ENCODE assay signal across 8 mouse cellular contexts in the genomic region with DNA sequence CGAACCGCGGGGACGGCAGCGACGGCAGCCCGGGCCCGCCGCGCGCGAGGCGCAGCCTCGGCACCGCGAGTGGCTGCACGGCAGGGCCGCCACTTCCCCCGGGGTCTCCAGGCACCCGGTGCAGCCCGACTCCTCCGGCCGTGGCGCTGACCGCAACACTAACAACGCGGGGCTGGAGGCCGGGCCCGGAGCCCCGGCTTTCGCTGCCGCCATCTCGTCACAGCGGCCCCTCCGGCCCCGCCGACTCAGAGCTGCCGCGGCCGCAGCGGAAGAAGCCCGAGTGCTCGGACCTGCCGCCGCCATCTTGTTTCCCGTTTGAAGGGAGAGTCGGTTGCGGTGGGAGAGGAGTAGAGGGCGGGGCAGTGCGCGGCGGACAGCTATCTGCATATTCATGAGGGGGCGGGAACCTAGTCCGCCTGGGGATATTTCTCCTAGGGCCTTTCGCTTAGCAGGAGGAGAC. TPM values are rescaled to one million over a fixed set of nuclear protein-coding genes. Genes with fewer than 3 reads are reported as not detected.
DNase-seq lines count a peak whose midpoint lies in the region; ATAC-seq and TF ChIP-seq lines count a peak whose summit lies in the region.

A gene (minus strand): TSS at position 317 of the 460 bp plus-strand sequence.

- peaks cover 2% of the 10 kb centered on the region; the same call in 1 of the 2 replicates for H3K4me1 ChIP-seq in brown adipose tissue, adult 24 weeks (ENCODE audit: control insufficient read depth, insufficient read depth, insufficient read length, low read length)
- H3K4me1 ChIP-seq in heart, embryonic 14.5 days (ENCODE audit: control insufficient read depth in 2 of 2, insufficient read depth in 2 of 2, low read length in 2 of 2): peaks cover 0 to 11% of the 10 kb centered on the region in 2 experiments; a peak in 3 of 4 replicates
- H3K4me1 ChIP-seq in liver, embryonic 14.5 days (replicated peaks; ENCODE audit: control insufficient read depth in 2 of 2, insufficient read depth in 2 of 2, low read length in 1 of 2): peaks cover 4 to 13% of the 10 kb centered on the region in 2 experiments; a peak in 2 of 4 replicates
- peaks cover 6% of the 10 kb centered on the region; the same call in 1 of the 2 replicates for H3K4me1 ChIP-seq in neural tube, embryonic 11.5 days (ENCODE audit: control insufficient read depth, insufficient read depth, low read length)
- H3K4me1 ChIP-seq in stomach, postnatal 0 days (replicated peaks; ENCODE audit: control insufficient read depth, insufficient read depth): no peaks in the 10 kb centered on the region

- no peaks in the 10 kb centered on the region for H3K9me3 ChIP-seq in heart, embryonic 14.5 days (ENCODE audit: control insufficient read depth, low read length)
- no peaks in the 10 kb centered on the region for H3K9me3 ChIP-seq in liver, embryonic 14.5 days (ENCODE audit: control insufficient read depth, low read length)
- no peaks in the 10 kb centered on the region for H3K9me3 ChIP-seq in neural tube, embryonic 11.5 days (ENCODE audit: control insufficient read depth, low read length)
- no peaks in the 10 kb centered on the region for H3K9me3 ChIP-seq in stomach, postnatal 0 days (ENCODE audit: control insufficient read depth, low read length)

- peak; percentile 93 for DNase-seq in CD4-positive, CD25-positive, alpha-beta regulatory T cell, adult 2 months (ENCODE audit: low read depth, low spot score)
- DNase-seq in fat pad, adult 2 months (ENCODE audit: extremely low read depth, low read depth, low spot score): peak; percentile 19
- peak; percentile 96 to 98 for DNase-seq in kidney, postnatal 25 days
- DNase-seq in liver, embryonic 14.5 days (ENCODE audit: low read depth in 3 of 3, low spot score in 3 of 3): peak; percentile 79 to 83 (median 81)
- peak; percentile 92 for DNase-seq in neural tube, embryonic 11.5 days (ENCODE audit: low spot score)
- peak; percentile 92 for DNase-seq in stomach, postnatal 0 days (ENCODE audit: low spot score)

- no peaks in the 10 kb centered on the region for H3K27me3 ChIP-seq in heart, embryonic 14.5 days (ENCODE audit: control insufficient read depth, insufficient read depth, low read length)
- no peaks in the 10 kb centered on the region for H3K27me3 ChIP-seq in liver, embryonic 14.5 days (ENCODE audit: control insufficient read depth, insufficient read depth, low read length)
- no peaks in the 10 kb centered on the region for H3K27me3 ChIP-seq in neural tube, embryonic 11.5 days (ENCODE audit: control insufficient read depth, insufficient read depth, low read length)
- H3K27me3 ChIP-seq in stomach, postnatal 0 days (ENCODE audit: control insufficient read depth, insufficient read depth, low read length): no peaks in the 10 kb centered on the region

- TF ChIP-seq CTCF in liver, embryonic 14.5 days (IDR thresholded peaks at IDR 0.05; ENCODE audit: low read depth): 0 out of 2 replicates have a peak, but pooled peaks have one; percentile 4
- peak; percentile 31; the same call in 1 of the 2 replicates for TF ChIP-seq CTCF in stomach, postnatal 0 days (IDR thresholded peaks at IDR 0.05; ENCODE audit: low read depth)

- TF ChIP-seq EP300 in liver, embryonic 14.5 days (IDR thresholded peaks at IDR 0.05; ENCODE audit: low read depth): no peak
- no peak for TF ChIP-seq EP300 in stomach, postnatal 0 days (optimal IDR thresholded peaks at IDR 0.05)

- H3K36me3 ChIP-seq in heart, embryonic 14.5 days (ENCODE audit: control insufficient read depth, insufficient read depth, low read length): no peaks in the 10 kb centered on the region
- H3K36me3 ChIP-seq in liver, embryonic 14.5 days (replicated peaks; ENCODE audit: control insufficient read depth, insufficient read depth, low read depth): no peaks in the 10 kb centered on the region
- H3K36me3 ChIP-seq in neural tube, embryonic 11.5 days (ENCODE audit: control insufficient read depth, insufficient read depth, low read length): no peaks in the 10 kb centered on the region
- H3K36me3 ChIP-seq in stomach, postnatal 0 days (ENCODE audit: control insufficient read depth, insufficient read depth, low read length): no peaks in the 10 kb centered on the region

- H3K4me2 ChIP-seq in heart, embryonic 14.5 days (ENCODE audit: low read length): peak within 1 kb of the TSS; percentile 74
- H3K4me2 ChIP-seq in liver, embryonic 14.5 days (ENCODE audit: low read depth): peak within 1 kb of the TSS; percentile 89
- peak within 1 kb of the TSS; percentile 70 for H3K4me2 ChIP-seq in neural tube, embryonic 11.5 days (ENCODE audit: low read depth)
- peak within 1 kb of the TSS; percentile 80 for H3K4me2 ChIP-seq in stomach, postnatal 0 days (replicated peaks; ENCODE audit: low read depth)

- WGBS in heart, embryonic 14.5 days: under 1% methylated on average over 48 of the region's 55 CpGs
- under 1% methylated on average over 54 of the region's 55 CpGs for WGBS in liver, embryonic 14.5 days (ENCODE audit: insufficient replicate concordance)
- WGBS in neural tube, embryonic 11.5 days: under 1% methylated on average over 50 of the region's 55 CpGs
- WGBS in stomach, postnatal 0 days: 0% methylated on average over 31 of the region's 55 CpGs

- H3K4me3 ChIP-seq in brown adipose tissue, adult 24 weeks (ENCODE audit: insufficient read depth, low read depth, low read length): peak within 1 kb of the TSS; percentile 87
- peak within 1 kb of the TSS; percentile 97 to 98 for H3K4me3 ChIP-seq in heart, embryonic 14.5 days (ENCODE audit: control insufficient read depth in 1 of 2, insufficient read depth in 1 of 2, low read depth in 1 of 2, low read length in 2 of 2)
- H3K4me3 ChIP-seq in liver, embryonic 14.5 days (ENCODE audit: insufficient read depth in 1 of 2, low read depth in 2 of 2, low read length in 2 of 2): peak within 1 kb of the TSS; percentile 76 to 87
- peak within 1 kb of the TSS; percentile 92 for H3K4me3 ChIP-seq in neural tube, embryonic 11.5 days (ENCODE audit: low read depth, low read length)
- peak within 1 kb of the TSS; percentile 96 for H3K4me3 ChIP-seq in stomach, postnatal 0 days (ENCODE audit: low read depth, low read length)

- peak within 1 kb of the TSS; percentile 61 for H3K27ac ChIP-seq in brown adipose tissue, adult 24 weeks (replicated peaks; ENCODE audit: low read depth, low read length)
- peak within 1 kb of the TSS; percentile 92 to 96 for H3K27ac ChIP-seq in heart, embryonic 14.5 days (replicated peaks in 1 of 2; ENCODE audit: control insufficient read depth in 1 of 2, insufficient read depth in 1 of 2, low read depth in 2 of 2, low read length in 2 of 2)
- H3K27ac ChIP-seq in liver, embryonic 14.5 days: peak within 1 kb of the TSS; percentile 29
- peak within 1 kb of the TSS; percentile 82 for H3K27ac ChIP-seq in neural tube, embryonic 11.5 days (ENCODE audit: low read depth, low read length)
- peak within 1 kb of the TSS; percentile 95 for H3K27ac ChIP-seq in stomach, postnatal 0 days (replicated peaks)

- peak; percentile 95 for ATAC-seq in heart, embryonic 14.5 days (ENCODE audit: insufficient number of reproducible peaks, insufficient read depth, low FRiP score, low read depth)
- ATAC-seq in liver, embryonic 14.5 days (ENCODE audit: insufficient read depth): peak; percentile 92
- peak; percentile 92 for ATAC-seq in neural tube, embryonic 11.5 days (ENCODE audit: insufficient read depth, low FRiP score, low TSS enrichment)
- ATAC-seq in stomach, postnatal 0 days (ENCODE audit: low FRiP score, low TSS enrichment): peak; percentile 94

- H3K9ac ChIP-seq in heart, embryonic 14.5 days (ENCODE audit: low read length): peak within 1 kb of the TSS; percentile 99
- peak within 1 kb of the TSS; percentile 86 for H3K9ac ChIP-seq in liver, embryonic 14.5 days (replicated peaks)
- peak within 1 kb of the TSS; percentile 96 for H3K9ac ChIP-seq in neural tube, embryonic 11.5 days (ENCODE audit: low read length)
- H3K9ac ChIP-seq in stomach, postnatal 0 days (ENCODE audit: low read length): peak within 1 kb of the TSS; percentile 98

RNA-seq across cellular contexts. Expression of the gene that starts here (rescaled TPM):
- polyA plus RNA-seq in brown adipose tissue, adult 24 weeks (2012; ENCODE audit: insufficient read depth, insufficient read length, missing spikeins): 1.8 and 3.3 TPM in 2 replicates
- 4.4 and 4.5 TPM in 2 replicates for polyA plus RNA-seq in heart, embryonic 14.5 days (2014; fragmentation: Nextera tagmentation; extraction: Ambion mirVana)
- polyA plus RNA-seq in liver, embryonic 14.5 days (2012; rRNA removed): 1.5 and 2.2 TPM in 2 replicates
- 1.5 and 1.6 TPM in 2 replicates for polyA plus RNA-seq in liver, embryonic 14.5 days (2014; fragmentation: Nextera tagmentation; extraction: Ambion mirVana)
- 7.0 and 7.8 TPM in 2 replicates for polyA plus RNA-seq in neural tube, embryonic 11.5 days (2014; fragmentation: Nextera tagmentation; extraction: Ambion mirVana)
- polyA plus RNA-seq in stomach, postnatal 0 days (2015; fragmentation: Nextera tagmentation; extraction: Ambion mirVana): 1.8 and 2.0 TPM in 2 replicates

Comparison
In these comparisons a context has a peak if more than half of its experiments do, and no peak if none do; other contexts are left out.
1. Peak in every context shown above with its lines: DNase-seq, ATAC-seq, H3K4me3 ChIP-seq and H3K27ac ChIP-seq.
2. DNase-seq: peak in every context shown above with its lines; median percentile 97 in kidney, postnatal 25 days; 93 in CD4-positive, CD25-positive, alpha-beta regulatory T cell, adult 2 months; 92 in neural tube, embryonic 11.5 days; 92 in stomach, postnatal 0 days; 81 in liver, embryonic 14.5 days; 19 in fat pad, adult 2 months.
3. H3K27ac ChIP-seq: peak in every context shown above with its lines; median percentile 95 in stomach, postnatal 0 days; 94 in heart, embryonic 14.5 days; 82 in neural tube, embryonic 11.5 days; 61 in brown adipose tissue, adult 24 weeks; 29 in liver, embryonic 14.5 days.